Mouse (Mus musculus) left cerebral cortex, adult 8-10 months (tissue): ENCODE results near the gene 1810010D01Rik. TPM values are rescaled to one million over a fixed set of nuclear protein-coding genes. Genes with fewer than 3 reads are reported as not detected.

Experiments used
- DNase-seq, 2 experiments: peaks; one replicate each; pipeline ENCODE4 v3.0.0; 2022; ENCODE audit warnings: low spot score in 2 of 2
- total RNA-seq, 4 experiments: library from RNA; stranded (reverse); gene quantifications; 2 replicates each; pipeline ENCODE4 v1.2.4; 2022

Gene 1810010D01Rik
- under 1 TPM in 1 of 4 experiments, not detected in 3; 0.68 TPM for total RNA-seq

DNA sequence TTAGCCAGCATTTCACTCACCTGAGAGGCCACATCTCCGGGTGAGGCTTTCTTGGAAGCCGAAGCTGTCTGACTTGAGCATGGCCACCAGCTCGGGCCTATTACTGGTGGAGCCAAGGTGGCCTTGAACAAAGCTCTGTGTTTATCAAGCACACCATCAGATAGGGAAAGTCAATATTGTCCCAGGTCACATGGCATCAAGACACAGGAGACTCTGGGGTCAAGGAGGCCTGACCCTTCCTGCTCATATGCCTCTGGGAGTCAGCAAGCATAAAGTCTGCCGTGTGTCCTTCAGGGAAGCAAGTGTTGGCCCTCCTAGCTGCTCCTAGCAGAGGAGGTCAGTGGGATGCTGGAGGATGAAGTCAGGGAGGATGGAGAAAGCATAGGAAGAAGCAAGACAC is at the start of gene 1810010D01Rik:
Gene 1810010D01Rik, minus strand, starts transcription at position 114 of the 400 bp plus-strand sequence.
- DNase-seq, result no peak

DNA sequence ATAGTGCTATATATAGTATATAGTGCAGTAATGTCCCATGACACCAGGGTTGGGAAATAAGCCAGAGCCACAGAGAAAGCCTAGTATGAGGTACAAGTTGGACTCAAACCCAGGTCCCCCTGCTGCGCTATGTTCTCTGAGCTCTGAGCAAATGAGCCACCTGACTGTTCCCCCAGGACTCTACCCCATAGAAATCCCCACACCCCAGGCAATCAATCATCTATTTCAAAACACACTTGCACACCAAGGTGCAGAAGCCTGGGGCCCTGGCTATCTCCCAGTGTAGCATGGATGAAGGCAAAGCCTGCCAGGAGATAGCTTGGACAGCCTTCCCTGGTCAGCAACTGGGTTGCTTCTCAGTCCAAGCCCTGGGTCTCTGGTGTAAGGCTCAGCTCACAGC is 48.2 kb upstream of the 1810010D01Rik start:
- no peak for DNase-seq

DNA sequence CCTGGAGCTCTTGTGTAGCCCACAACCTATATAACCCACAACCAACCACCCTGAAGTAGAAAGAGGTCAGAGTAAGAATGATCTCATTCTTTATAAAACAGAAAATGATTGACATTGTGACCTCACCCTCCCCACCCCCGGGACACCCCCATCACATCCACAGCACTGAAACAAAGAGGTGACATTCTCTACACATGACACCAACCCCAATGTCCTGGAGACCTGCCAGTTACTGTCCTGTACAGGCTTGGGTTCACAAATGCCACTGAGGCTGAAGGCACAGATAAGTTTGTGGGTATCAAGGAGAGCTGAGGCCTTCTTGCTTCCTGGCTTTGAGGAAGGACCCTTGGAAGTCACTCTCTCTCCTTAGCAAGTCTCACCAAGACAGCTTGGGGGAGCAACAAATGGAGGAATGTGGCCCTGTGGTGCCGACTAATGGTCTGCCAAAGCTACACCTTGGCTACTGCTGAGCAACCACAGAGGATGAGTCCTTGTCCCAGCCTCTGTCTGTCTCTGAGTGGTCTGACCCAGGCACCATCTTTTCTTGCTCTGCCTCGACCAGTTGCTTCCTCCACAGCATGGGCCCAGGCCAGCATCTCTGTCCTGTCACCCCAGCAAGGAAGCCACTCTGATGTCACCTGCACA is 46.2 kb upstream of the 1810010D01Rik start:
- DNase-seq, result no peak

DNA sequence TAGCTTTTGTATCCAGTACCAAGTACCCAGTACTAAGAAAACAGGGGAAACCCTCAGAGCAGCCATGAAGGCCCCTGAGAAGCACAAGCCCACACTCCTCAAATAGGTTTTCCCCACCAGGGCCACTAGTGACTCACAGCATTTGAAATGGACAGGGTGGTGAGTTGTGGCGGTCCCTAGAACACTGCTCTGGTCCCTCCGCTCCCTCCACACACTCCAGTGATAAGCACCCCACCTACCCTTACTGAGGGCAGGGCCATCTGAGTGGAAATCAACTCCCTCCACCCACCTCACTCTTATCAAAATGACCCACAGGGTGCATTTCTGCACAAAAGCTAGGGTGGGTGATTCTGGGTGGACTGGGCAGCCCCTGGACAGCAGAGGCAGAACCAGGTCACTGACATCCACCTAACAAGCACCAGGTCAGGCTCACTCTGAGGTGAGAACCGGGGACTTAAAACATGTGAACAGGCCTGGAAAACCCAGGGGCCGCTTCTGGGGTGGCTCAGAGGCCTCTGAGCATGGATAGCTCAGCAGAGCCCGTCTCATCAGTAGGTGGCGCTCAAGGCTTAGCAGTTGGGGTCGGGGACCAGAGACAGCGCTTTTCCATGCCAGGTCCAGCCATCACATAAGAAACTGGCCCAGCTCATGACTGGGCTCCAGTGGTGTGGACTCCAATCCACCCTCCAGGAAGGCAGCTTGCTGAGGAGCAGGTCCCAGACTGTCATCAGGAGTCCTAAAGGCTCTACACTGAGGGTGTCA is 45.0 kb upstream of the 1810010D01Rik start:
- DNase-seq, result peak; percentile 45 to 57

DNA sequence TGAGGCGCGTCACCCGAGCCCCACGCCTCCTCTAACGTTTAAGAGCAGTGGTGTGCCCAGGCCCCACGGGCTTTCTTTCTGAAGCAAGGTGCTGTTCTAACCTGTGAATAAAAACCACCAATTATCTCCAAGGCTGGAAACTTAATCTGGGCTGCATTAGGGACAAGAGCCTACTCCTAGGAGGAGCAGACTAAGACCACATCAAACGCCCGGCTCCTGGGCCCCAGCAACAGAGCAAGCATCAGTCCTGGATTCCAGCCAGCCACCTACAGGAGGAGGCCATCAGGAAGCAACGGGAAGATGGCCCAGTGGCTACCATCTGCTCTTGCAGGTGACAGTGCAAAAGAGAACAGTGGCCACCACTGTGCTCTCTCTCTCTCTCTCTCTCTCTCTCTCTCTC is 42.3 kb upstream of the 1810010D01Rik start:
- DNase-seq, result no peak

DNA sequence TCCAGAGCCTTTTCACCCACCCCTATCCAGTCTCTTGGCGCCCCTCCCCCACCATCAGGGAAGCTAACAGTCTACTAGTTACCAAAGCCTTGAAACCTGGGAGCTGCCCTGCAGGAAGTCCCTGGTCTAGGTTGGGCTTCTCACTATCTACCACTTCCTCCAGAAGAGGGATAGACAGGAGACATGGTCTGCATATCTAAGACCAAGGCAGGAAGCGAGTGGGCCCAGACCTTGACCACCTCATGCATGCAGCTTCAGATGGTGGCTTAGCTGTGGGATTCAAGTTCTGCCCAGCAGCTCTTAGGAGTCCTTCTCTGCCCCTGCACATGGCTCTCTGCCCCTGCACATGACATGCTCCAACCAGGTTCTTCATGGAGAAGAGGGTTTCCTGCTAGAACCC is 41.0 kb upstream of the 1810010D01Rik start:
- DNase-seq, result no peak

DNA sequence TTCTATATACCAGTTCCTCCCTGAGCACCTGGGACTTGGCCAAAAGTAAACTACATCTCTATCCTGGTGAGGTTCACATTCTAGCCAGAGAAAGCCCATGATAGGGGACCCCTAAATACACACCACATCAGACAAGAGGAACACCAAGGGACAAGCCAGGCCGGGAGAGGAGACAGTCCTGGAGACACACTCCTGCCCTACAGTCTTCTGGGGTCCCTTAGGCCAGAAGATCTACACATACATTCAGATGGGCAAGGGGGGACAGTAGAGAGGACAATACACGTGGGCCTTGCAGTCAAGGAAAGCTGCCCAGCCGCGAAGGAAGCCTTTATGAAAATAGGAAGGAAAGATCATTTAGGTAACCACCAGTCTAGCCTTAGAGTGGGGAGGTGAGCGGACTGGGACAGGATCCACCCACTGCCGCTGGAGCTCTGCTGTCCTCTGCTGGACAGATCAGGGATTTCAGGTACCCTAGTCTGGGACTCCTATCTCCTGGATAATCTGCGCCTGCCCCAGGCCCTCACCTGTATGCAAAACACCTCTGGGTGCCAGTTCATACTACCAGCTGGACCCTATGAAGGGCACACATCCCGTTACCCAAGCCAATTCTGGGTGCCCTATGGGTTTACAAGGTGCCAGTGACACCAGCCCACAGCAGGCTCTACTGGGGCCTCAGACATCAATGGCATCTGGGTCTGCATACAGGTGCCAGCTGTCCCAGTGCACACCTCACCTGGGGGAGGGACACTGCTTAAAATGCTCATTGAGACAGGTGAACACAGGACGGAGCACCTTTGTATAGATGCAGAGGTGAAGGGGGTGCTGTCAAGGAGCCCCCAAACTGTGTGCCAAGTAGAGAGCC is 35.2 kb upstream of the 1810010D01Rik start:
- peak; percentile 39 to 73 for DNase-seq

DNA sequence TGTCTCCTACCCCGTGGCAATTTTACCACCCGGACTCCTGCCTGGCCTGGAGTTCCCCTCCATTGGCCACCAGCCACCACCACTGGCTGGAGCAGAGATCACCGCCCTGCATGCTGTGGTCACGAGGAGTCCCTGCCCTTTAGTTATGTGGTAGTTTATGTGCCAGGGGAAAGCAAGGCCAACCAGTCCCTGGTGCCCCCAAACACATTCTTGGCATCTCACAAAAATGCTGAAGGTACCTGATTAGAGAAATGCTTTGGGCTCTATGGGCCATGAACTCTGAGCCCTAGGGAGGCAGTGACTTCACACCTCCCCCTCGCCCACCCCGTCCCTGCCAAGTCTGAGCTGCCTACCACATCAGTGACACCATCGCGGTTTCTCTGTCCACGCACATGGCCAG is 34.1 kb upstream of the 1810010D01Rik start:
- DNase-seq, result no peak

DNA sequence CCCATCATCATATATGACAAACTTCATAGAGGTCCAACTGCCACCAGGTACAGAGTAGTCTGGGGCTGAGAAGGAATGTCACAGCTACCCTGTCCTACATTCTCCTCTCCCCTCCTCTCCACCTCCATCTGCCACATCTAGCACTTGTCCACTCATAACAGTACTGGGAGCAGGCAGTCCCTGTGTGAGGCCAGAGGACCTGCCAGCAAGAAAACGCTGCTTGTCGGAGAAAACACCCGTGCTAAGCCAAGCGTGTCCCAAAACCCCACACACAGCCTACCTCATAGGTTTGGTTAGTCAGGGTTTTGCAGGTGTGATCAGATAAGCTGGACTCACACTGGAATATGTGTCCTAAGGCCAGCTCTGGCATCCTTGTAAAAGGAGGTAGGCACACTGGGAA is 33.0 kb upstream of the 1810010D01Rik start:
- DNase-seq, result no peak

DNA sequence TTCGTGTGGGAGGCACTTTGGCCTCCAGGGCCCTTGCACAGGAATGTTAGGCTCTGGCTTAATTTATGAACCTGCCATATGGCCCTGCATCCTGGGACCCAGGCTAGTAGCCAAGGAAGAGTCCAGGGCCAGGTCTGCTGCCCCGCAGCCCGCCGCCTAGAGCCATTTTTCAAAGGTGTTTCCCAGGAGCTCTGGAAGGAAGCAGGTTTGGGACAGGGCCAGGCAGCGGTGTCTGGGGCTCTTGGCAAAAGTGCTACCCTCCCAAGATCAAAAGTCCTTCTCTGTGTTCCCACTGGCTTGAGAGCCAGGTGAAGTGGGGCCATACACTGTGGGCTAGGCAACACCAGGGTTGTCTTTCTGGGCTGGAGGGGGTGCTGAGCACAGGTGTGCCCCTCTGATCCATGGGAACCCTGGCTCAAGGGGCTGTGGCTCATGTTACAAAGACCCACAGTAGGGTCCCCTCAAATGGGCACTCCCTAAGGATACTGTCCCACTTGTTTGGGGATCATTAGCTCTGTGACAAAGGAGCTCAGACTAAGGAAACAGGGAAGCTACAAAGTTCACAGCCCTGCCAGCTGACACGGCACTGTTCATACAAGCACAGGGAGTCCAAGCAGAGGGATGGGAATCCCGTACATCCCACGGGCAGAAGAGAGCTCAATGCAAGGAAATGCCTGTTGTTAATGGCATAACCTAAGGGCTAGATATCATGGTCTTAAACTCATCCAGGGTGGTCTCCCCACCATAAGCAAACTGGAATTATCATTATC is 32.0 kb upstream of the 1810010D01Rik start:
- DNase-seq, result no peak

DNA sequence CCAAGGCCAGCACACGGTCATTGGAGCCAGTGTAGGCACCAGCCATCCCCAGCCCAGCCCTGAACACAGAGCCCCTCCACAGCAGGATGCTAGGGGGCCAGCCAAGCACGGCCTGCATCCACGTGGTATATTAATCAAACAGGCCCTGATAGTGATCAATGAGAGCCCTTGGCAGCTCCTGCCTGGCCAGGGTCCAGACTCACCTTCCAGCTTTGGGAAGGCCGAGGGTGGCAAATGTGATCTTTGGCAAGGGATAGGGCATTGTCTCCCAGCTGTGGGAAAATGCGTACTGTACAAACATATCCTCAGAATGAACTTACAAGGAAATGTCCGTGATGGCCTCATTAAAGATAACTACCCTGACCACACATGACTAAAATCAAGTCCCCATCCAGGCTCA is 31.2 kb upstream of the 1810010D01Rik start:
- DNase-seq, result no peak

DNA sequence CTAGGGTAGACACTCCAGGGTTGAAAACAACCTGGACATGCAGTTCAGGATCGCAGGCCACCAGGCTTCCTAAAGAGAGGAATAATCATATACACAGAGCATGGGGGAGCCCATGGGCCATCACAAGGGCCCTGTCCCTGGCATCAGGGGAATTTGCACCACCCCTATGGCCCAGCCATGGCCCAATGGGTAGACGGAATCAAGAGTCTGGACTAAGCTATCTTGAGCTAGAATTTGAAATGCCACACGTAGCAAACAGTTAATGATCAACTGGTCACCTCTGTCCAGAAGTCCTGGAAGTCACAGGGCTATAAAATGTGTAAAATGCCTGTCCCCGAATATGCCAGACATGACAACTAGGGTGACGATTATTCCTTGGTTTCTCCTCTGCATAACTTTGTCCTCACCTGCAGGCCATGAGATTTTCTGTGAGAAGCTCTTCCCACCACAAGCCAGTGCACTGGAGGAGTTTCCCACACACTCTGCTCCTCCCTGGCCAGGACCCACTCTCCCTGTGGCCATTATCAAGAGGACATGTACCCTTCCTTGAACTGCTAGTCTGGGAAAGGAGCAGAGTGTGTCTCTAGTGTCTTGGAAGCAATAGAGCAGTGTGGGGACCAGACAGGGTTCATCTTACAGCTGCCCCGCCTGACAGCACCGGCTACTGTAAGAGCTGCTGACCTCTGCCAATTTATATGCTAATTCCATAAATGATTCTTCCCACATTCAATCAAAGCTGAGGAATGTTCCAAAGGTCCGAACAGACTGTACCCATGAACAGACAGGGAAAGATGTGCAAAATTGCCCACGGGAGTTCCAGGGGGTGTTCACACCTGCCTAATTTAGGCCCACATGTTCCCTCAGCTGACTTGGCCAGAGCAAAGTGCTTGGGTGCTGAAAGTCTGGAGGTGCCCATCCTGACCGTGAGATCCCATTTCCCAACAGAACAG is 27.2 kb upstream of the 1810010D01Rik start:
- no peak for DNase-seq

DNA sequence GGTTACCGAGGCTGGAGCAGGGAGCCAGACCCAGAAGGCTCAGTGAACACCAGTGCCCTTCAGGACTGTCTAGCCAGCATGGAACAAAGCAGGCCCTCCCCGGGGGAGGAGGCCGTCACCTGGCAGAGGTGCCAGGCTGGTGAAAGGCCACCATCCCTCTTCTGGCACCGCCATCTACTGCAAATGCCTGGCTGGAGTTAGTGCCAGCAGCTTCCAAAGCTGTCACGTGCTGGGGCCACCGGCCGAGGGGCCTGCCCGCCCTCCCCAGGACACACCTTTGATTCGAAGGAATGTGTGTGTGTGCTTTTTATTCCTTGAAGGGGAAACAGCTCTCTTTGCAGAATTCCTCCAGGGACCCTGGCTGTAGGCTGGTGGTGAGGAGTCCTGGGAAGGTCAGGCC is 23.7 kb upstream of the 1810010D01Rik start:
- no peak for DNase-seq

DNA sequence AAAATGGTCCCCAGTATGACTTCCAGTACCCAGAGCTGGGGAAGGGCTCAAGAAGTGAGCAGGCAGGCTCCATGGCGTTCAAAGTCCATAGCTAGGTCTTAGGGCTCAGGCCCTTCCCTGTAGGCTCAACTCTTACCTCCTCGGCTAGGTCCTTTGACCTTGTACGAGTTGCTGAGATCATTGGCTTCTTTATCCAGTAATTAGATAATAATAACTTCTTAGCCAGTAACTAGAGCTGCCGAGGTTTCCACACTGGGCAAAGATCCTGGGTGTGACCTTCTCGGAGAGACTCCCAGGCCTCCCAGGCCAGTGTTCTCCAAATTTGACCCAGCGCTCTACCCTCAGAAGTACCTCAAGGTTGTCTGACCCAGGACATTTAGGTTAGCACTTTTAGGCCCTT is 18.7 kb upstream of the 1810010D01Rik start:
- no peak for DNase-seq

DNA sequence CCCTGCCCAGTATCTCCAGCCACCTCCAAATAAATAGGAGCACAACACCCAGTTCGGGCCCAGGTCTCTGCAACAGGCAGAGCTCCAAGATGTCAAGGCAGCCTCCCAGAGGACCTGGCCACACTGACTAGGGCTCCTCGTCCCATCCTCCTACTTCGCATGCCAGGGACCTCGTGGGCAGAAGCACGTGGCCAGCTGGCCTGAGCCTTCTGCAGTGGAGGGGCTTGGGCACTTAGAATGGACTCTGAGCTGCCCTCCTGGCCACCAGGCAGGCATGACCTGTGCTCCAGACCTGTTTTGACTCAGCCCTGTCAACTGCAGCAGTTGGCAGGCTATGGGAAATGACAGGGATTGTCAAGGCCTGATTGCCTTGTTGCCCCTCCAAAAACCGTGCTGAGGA is 17.7 kb upstream of the 1810010D01Rik start:
- DNase-seq, result no peak

DNA sequence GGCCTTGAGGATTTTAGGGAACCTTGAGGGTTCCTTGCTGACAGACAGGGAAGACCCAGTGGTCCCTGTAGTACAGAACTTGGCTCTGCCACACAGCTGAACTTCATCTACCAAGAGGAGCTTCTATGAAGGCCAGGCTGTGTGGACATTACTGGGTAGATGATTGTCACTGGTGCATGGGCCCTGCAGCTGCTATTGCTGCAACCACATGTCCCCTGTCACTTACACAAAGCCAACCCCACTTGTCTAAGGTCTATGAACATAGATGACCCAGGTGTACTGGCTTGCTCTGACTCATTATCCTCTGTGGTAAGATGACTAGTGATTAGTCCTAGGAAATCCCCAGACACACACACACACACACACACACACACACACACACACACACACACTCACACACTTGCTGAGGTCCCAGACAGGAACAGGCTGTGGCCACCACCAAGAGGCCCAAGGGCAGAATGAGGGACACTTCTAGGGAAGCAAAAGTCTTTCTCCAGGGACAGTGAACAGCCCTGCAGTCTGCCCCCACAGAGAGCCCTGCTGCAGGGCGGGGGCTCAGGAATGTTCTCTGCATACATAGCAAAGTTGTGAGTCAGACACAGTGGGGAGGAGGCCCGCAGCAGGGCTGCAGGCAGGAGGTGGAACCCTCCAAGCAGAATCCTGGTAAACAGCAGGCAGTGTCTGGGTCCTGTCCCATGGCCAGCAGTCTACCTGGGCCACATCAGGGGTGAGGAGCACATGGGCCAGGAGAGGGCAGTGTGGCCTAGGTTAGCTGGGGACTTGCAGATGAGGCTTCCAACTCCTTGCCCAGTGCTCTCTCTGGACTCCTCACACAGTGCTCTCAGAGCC is 14.1 kb upstream of the 1810010D01Rik start:
- peak; percentile 24 to 66 for DNase-seq

DNA sequence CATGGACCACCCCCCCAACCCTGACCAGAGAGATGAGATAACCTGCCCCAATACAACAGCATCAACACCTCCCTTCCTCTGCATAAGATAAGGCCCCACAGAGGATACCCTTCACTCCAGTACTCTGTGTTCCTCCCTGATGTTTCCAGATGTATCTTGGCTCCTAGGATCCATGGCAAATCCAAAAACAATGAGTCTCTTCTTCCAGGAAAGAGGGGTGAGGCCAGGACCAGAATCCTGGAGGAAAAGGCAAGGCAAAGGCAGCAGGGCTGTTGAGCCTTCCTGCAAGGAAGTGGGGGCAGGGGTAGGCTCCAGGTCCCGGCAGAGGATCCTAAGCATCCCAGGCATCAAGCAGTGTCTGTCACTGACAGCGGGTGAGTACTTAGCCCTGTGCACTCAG is 13.4 kb upstream of the 1810010D01Rik start:
- DNase-seq, result no peak

DNA sequence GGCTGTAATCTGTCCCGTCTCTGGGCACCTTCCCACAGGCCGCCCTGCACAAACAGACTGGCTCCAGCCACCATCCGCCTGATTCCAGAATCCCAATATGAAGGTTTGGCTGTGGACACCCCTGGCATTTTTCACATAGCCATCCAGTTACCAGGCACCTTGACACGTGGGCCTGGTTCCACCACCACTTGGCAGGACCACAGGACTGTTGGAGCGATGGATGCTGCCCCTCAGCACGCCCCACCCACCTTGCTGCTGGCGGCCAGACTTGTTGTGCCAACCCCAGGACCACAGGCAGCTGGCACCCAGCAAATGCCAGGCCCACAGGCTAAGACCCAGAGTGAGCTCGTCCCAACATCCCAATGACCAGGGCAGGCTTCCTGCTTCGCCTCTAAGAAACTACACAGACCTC is 11.5 kb upstream of the 1810010D01Rik start:
- DNase-seq, result no peak

DNA sequence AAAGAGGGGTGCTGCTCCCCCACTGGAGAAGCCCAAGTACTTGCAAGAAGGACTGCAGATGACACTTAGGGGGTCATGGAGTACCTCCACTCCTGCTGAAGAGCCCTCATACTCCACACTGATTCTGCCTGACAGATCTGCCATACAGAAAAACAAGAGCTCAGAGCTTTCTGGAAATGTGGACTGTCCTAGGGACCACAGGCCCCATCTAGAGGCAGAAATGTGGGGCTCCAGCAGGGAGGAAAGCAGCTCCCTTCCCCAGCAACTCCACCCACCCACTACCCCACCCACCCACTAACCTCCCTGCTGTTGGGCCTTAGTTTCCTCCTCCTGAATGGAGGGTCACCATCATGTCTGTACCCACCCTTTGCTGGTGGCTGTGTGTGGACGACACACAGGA is 8.7 kb upstream of the 1810010D01Rik start:
- no peak for DNase-seq
